Mouse (Mus musculus) 416B (cell line): ENCODE data around the gene Asb3.
"Not testable (repeated sequence)": the region's sequence is repeated elsewhere in the genome, so short reads cannot be mapped to it uniquely, and the experiment has no call there.

Source experiments
- DNase-seq: peaks from one replicate; pipeline ENCODE4 v3.0.0; 2011; ENCODE audit warnings: low read depth

The Asb3 gene

DNA sequence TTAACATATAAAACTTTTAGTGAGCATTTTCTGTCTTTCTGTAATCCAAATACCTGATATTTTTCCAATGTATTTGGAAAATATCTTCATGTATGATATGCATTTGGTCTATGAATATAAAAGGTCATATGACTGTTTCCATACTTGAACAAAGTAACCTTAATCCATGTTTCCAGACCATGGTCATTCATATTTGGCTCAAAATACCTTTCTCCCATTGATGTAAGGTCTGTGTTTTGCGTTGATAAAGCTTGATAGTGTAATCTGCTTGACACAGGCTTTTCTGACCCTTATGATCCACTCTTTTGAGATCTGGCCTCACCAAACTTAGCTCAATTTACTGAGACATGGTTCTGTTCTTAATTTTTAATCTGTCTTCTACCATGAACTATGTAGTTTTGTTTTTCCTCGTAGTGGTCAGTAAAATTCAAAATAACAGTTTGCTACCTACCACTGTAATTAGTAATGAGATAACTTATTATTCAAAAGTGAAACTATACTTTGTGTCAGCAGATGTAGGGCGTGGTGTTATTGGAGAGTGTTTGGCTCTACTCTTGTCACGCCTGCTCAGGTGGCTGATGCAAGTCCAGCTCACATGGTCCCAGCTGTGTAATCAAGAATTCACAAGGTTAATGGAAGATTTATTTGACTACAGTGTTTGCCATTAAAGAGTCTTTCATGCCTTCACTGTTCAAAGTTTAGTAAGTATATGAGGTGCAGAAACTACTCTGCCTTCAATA lies 116.1 kb downstream of the Asb3 start:
- peak; percentile 14 for DNase-seq

- DNase-seq: not testable (repeated sequence)
Measured at GRCm38 (mm10) chr11:31009668-31010067, 124.5 kb downstream of the Asb3 start.

GRCm38 (mm10) chr11:31017466-31017865 lies 132.2 kb downstream of the Asb3 start:
- not testable (repeated sequence) for DNase-seq

DNA sequence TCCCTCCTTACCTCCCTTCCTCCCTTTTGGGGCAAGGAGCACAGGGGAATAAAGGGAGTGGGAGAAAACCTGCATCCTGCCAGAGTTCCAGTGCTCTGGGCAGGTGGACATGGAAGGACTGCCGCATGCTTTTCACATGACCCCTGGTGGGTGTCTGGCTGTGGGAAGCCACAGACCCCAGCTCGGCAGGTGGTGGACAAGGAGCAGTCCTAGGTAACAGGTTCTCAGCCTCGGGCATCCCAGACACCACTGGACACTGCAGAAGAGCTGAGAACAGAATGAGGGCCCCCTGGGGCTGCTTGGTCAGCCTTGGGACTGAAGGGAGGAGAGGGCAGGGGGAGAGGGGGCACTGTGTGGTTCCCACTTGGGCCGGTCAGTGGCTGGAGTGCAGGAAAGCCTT lies 149.7 kb downstream of the Asb3 start:
- no peak for DNase-seq

DNA sequence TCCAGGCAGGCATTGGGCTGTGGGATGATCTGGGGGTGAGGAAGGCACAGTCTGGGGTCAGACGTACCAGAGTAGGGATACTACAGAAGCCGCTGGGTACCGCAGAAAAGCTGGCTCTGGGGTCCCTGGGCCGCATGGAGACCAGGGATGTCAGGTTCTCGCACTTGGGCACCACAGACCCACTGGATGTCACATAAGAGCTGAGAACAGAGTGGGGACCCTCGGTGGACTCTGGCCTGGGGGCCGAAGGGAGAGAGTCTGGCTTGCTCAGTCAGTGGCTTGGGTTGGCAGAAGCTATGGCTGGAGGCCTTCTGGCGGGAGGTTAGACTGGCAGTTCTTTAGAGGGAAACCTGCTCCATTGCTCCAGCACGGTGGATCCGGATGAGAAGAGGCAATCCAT lies 204.8 kb downstream of the Asb3 start:
- no peak for DNase-seq

- DNase-seq: no peak
Measured at GRCm38 (mm10) chr11:31090478-31090978, 205.3 kb downstream of the Asb3 start.

- DNase-seq: not testable (repeated sequence)
Measured at GRCm38 (mm10) chr11:31099519-31099918, 214.3 kb downstream of the Asb3 start.

GRCm38 (mm10) chr11:31102188-31102587 lies 217.0 kb downstream of the Asb3 start:
- DNase-seq: no peak

- DNase-seq: no peak
Measured at GRCm38 (mm10) chr11:31105364-31105763, 220.1 kb downstream of the Asb3 start.

DNA sequence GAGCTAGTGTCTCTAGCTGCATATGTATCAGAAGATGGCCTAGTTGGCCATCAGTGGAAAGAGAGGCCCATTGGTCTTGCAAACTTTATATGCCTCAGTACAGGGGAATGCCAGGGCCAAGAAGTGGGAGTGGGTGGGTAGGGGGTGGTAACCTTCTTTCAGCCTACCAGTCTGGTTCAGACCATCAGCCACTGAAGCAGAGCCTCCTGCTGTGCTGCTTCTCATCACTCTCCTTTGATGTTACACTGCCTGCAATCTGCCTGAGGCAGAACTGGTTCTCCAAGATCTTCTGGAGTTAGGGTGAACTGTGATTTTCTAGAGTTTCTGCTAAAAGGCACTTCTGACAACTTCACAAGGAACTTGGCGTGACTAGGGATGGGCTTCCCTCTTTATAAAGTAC lies 241.7 kb downstream of the Asb3 start:
- DNase-seq: not testable (repeated sequence)

DNA sequence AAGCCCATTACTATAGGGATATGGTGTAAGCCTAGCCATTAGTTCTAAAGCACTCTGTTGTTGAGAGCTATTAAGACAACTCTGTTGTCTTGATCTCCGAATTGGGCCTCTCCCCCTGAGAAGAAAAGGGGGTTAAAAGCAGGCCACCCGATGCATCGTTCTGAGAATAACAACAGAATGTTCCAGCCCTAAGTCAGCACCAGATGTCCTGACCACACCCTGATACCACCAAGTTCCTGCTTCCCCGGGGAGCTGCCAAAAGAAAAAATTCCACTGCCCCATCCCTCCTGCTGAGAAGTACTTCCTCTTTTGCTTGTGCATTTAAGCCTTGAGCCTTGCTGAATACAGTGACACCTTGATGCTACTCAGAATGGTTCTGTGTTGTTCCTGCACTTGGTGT lies 248.5 kb downstream of the Asb3 start:
- peak; percentile 17 for DNase-seq

DNA sequence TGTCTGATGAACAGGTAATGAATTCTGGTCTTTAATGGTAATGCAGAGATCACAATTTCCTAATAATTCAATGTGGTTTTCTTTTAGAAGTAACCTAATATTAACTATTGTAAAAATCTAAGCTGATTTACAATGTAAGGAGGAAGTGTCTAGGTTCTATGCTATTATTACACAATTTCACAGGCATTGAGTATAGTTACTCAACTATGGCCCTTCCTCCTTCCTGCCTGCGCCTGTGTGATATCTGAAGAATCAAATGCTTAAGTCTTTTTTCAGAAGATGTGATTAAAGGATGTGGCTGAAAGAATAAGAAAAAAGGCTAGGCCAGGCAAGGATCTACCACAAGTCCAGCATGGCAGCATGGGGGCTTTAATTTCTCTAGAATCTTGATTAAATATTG lies 249.6 kb downstream of the Asb3 start:
- peak; percentile 66 for DNase-seq

DNA sequence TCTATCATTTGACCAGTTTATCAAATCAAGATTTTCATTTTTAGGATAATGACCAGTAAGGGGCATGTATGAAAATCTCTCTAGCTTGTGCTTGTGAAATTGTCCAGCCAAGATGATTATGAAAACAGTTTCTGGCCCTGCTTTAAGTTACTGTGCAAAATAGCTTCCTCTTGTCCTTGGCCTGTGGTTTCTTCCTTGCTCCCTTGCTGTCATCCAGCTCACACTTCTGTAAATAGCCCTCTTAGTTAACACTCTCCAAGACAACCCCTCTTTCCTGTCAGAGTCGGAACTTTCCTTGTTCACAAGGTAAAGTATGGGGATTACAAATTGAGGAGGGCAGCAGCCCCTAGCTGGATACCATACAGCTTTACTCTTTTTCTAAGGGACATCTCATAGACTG lies 253.2 kb downstream of the Asb3 start:
- DNase-seq: peak; percentile 64
